In the genomic region with DNA sequence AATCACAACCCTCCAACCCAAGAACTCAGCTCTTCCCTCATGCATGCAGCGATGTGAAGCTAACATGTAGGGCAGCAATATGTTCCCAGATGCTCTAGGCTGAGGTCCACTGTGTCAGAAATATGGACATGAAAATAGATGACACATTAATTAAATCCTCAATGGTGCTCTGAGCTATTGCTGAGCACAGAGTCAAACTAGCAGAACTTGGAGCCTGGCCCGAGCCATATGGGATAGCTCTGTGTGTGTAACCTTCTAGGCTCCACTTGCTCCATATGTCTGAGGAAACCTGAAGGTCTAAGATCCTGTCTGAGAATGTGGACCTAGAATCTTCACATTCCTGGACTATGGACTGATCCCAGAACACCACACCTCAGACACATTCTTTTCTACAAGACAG, we compare ENCODE assay signal across 17 mouse cellular contexts.
"Had no signal": no experiment of that assay in that cellular context is flagged by ENCODE, and none has a peak within 500 bp of the region (broad histone marks: within the 10 kb centered on the region; RNA-seq: fewer than 3 reads in every experiment).

No protein-coding gene starts in this region.

- DNase-seq: kidney, postnatal 14 days; layer of hippocampus, adult 9-11 months; layer of hippocampus, postnatal 36 days; lung, adult 2 months; lung, postnatal 36 days; retina, postnatal 1 day; right cerebral cortex, postnatal 4 days; spleen, adult 18-20 months; thymus, adult 18-20 months; thymus, postnatal 14 days had no signal

- H3K27me3 ChIP-seq: kidney, embryonic 15.5 days; limb, embryonic 13.5 days; liver, embryonic 15.5 days; midbrain, embryonic 15.5 days; neural tube, embryonic 13.5 days had no signal

- H3K4me1 ChIP-seq: kidney, embryonic 15.5 days; limb, embryonic 13.5 days; liver, embryonic 15.5 days; midbrain, embryonic 15.5 days; neural tube, embryonic 13.5 days had no signal

- H3K27ac ChIP-seq: kidney, embryonic 15.5 days; limb, embryonic 13.5 days; liver, embryonic 15.5 days; midbrain, embryonic 15.5 days; neural tube, embryonic 13.5 days had no signal

- H3K4me3 ChIP-seq: kidney, embryonic 15.5 days; limb, embryonic 13.5 days; liver, embryonic 15.5 days; midbrain, embryonic 15.5 days; neural tube, embryonic 13.5 days had no signal

- H3K9ac ChIP-seq: kidney, embryonic 15.5 days; limb, embryonic 13.5 days; liver, embryonic 15.5 days; midbrain, embryonic 15.5 days; neural tube, embryonic 13.5 days had no signal

- H3K36me3 ChIP-seq: kidney, embryonic 15.5 days; limb, embryonic 13.5 days; liver, embryonic 15.5 days; midbrain, embryonic 15.5 days; neural tube, embryonic 13.5 days had no signal

- H3K4me2 ChIP-seq: kidney, embryonic 15.5 days; limb, embryonic 13.5 days; liver, embryonic 15.5 days; midbrain, embryonic 11.5 days; midbrain, embryonic 15.5 days; neural tube, embryonic 13.5 days had no signal

- ATAC-seq: lung, postnatal 0 days; midbrain, embryonic 15.5 days had no signal

- H3K9me3 ChIP-seq: kidney, embryonic 15.5 days; limb, embryonic 13.5 days; liver, embryonic 15.5 days; midbrain, embryonic 15.5 days; neural tube, embryonic 13.5 days had no signal
